ENCODE assay signal across 8 mouse cellular contexts in genomic region chr7:84606293-84606749, GRCm38 (mm10). TPM values are rescaled to one million over a fixed set of nuclear protein-coding genes. Genes with fewer than 3 reads are reported as not detected.
DNase-seq lines count a peak whose midpoint lies in the region; ATAC-seq and TF ChIP-seq lines count a peak whose summit lies in the region.

Gene Fah (minus strand): TSS chr7:84606722.

- peak within 1 kb of the TSS; percentile 99 for H3K4me2 ChIP-seq in hindbrain, embryonic 15.5 days
- peak within 1 kb of the TSS; percentile 93 for H3K4me2 ChIP-seq in stomach, embryonic 15.5 days

- H3K9ac ChIP-seq in hindbrain, embryonic 15.5 days, result peak within 1 kb of the TSS; percentile 64
- peak within 1 kb of the TSS; percentile 46 for H3K9ac ChIP-seq in stomach, embryonic 15.5 days

- peaks cover 12% of the 10 kb centered on the region for H3K4me1 ChIP-seq in hindbrain, embryonic 15.5 days (replicated peaks)
- peaks cover 4% of the 10 kb centered on the region; the same call in 1 of the 2 replicates for H3K4me1 ChIP-seq in stomach, embryonic 15.5 days

- H3K27me3 ChIP-seq in hindbrain, embryonic 15.5 days, result no peaks in the 10 kb centered on the region
- H3K27me3 ChIP-seq in stomach, embryonic 15.5 days (replicated peaks), result no peaks in the 10 kb centered on the region

- WGBS in hindbrain, embryonic 15.5 days, result under 1% methylated on average over 10 of the region's 10 CpGs
- WGBS in stomach, embryonic 15.5 days, result 4% methylated on average over 10 of the region's 10 CpGs

- no peaks in the 10 kb centered on the region for H3K9me3 ChIP-seq in hindbrain, embryonic 15.5 days
- no peaks in the 10 kb centered on the region for H3K9me3 ChIP-seq in stomach, embryonic 15.5 days

- DNase-seq in ovary, adult 18-20 months (ENCODE audit: low spot score), result peak; percentile 49
- no peak for DNase-seq in ovary, postnatal 10 days (ENCODE audit: low spot score)
- peak; percentile 69 for DNase-seq in cerebellum, adult 11-12 months
- DNase-seq in gastrocnemius, adult 2 months, result peak; percentile 63
- peak; percentile 28 to 32 for DNase-seq in left cerebral cortex, adult 18-20 months (ENCODE audit: low spot score in 2 of 2)
- peak; percentile 86 for DNase-seq in lung, postnatal 36 days

- H3K27ac ChIP-seq in gastrocnemius, adult 2 months, result peak within 1 kb of the TSS; percentile 86
- peak within 1 kb of the TSS; percentile 67 for H3K27ac ChIP-seq in hindbrain, embryonic 15.5 days (replicated peaks)
- peak within 1 kb of the TSS; percentile 51; the same call in 1 of the 2 replicates for H3K27ac ChIP-seq in stomach, embryonic 15.5 days

- peak; percentile 64 for ATAC-seq in hindbrain, embryonic 15.5 days (ENCODE audit: low FRiP score, low read depth)
- no peak; the same call in none of the 2 replicates for ATAC-seq in stomach, embryonic 15.5 days (ENCODE audit: insufficient read depth, low FRiP score, low read depth)

- H3K4me3 ChIP-seq in gastrocnemius, adult 2 months, result peak within 1 kb of the TSS; percentile 84
- peak within 1 kb of the TSS; percentile 67 for H3K4me3 ChIP-seq in hindbrain, embryonic 15.5 days
- peak within 1 kb of the TSS; percentile 59 for H3K4me3 ChIP-seq in stomach, embryonic 15.5 days (replicated peaks)

- TF ChIP-seq CTCF in gastrocnemius, adult 2 months (IDR thresholded peaks at IDR 0.05), result no peak

- no peaks in the 10 kb centered on the region for H3K36me3 ChIP-seq in hindbrain, embryonic 15.5 days
- H3K36me3 ChIP-seq in stomach, embryonic 15.5 days, result no peaks in the 10 kb centered on the region

- intact Hi-C loops in gastrocnemius, adult 2 months (cut with DNase I), result loop anchor here (10.0 kb wide), 1 partner anchor 78 kb away; the partner anchor contains the start of gene Zfand6

RNA-seq across cellular contexts. Expression of gene Fah, which starts in this region (rescaled TPM):
- 1 to 10 TPM; 1.6 to 3.0 TPM for total RNA-seq in gastrocnemius, adult 2 months (2021)
- 13.2 and 13.6 TPM in 2 replicates for polyA plus RNA-seq in hindbrain, embryonic 15.5 days (2015; fragmentation: Nextera tagmentation; extraction: Ambion mirVana)
- 10 to 100 TPM; 22.6 to 24.1 TPM for total RNA-seq in left cerebral cortex, adult 18-20 months (2021)
- 11.2 and 15.0 TPM in 2 replicates for polyA plus RNA-seq in stomach, embryonic 15.5 days (2015; fragmentation: Nextera tagmentation; extraction: Ambion mirVana)

Comparison
In these comparisons a context has a peak if more than half of its experiments do, and no peak if none do; other contexts are left out.
1. RNA of gene Fah (total RNA-seq): 22.6 to 24.1 TPM in left cerebral cortex, adult 18-20 months; 1.6 to 3.0 TPM in gastrocnemius, adult 2 months; every median in the first group is over 4 times any median in the second.
2. Peak in every context shown above with its lines, with median percentiles within 50 percentile points of each other: H3K27ac ChIP-seq and H3K4me3 ChIP-seq.